Mouse (Mus musculus) frontal cortex, postnatal 25 days (tissue): ENCODE measurements around the gene Olfr1339.

ENCODE experiments used
- DNase-seq, 2 experiments: peaks; one replicate each; pipeline ENCODE4 v3.0.0; 2022; ENCODE audit warnings: low spot score in 2 of 2

Olfr1339 gene

DNA sequence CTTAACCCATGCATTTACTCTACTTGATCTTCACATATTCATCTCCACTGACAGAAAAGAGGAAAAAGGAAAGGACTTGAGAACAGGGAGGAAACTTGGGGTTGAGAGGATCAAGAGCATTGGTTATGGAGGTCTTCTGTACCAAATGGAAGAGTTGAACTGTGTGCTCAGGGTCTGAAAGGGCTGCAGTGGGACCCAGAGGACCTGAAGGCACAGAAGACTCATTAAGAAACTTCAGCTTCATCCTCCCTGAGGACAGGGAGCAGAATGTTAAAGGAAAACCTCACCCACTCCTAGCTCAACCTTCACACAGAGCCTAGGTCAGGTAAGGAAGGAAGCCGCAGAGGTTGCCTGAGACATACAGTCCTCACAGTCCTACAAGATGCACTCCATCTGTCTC, at the start of gene Olfr1339:
Gene Olfr1339 (plus strand): TSS at position 301 of the 400 bp plus-strand sequence.
- no peak for DNase-seq

GRCm38 (mm10) chr4:118687086-118687485, 44.9 kb upstream of the Olfr1339 start:
- no peak for DNase-seq

DNA sequence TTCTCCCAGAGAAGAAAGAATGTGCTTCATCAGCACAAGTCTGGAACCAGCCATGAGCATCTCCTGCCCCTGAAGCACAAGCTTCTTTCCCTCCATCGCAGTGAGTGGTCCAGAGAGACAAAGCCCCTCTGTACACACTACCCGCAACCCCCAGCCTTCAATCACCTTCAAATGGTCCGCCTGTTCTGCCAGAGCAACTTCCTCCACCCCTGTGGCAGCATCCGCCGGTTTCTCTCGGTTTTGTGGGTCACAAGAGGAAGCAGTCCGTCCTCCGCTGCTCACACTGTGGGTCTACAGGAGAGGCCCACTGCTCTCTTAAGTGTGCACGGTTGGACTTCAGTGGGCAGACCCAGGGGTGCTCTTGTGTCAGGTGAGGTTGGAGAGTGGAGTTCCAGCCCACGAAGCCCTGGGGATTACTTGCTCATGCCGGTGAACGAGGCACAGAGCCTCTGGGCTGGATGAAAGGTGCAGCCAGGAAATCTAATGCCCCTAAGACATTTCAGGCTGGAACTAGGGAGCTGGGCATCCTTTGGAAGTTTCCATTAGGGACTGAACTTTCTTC, 39.5 kb upstream of the Olfr1339 start, which contains the start of gene Olfr1342:
Gene Olfr1342 (minus strand): TSS at position 345 of the 562 bp plus-strand sequence.
- no peak for DNase-seq

DNA sequence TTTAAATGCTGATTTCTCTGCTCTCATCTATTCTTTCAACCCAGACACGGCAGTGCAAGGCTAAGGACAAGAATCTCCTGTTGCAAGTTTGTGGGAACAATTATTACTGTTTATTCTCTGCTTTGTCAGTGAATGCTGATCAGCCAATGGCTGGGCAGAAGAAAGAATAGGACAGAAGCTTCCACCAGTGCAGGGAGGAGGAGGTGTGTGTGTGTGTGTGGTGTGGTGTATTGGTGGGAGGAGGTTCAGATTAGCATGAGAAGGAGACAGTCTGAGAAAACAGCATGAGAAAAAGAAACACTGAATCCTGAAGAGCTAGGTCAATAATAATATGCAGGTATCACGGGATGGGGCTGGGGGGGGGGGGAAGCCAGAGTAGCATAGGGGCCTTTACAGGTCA, 38.2 kb upstream of the Olfr1339 start:
- no peak for DNase-seq

DNA sequence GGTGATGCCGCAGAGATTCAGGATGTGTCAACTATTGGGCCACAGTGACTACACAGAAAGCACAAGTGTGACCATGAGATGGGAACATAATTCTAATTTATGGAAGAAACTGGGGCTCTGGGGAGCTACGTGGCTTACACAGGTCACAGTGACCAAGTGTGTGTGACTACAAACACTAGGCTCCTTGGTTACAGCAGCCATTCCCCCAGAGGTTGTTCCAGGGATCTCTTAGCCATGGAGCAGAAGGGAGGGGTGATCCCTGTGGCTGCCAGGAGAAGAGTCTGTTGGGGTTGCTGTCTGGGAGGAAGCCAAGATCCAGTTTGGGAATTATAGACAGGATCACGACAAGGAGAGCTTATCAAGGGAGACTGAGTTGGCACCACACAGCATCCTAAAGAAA, 28.8 kb upstream of the Olfr1339 start, which contains the start of gene Olfr1341:
Gene Olfr1341 (plus strand): TSS at position 301 of the 400 bp plus-strand sequence.
- DNase-seq = no peak

GRCm38 (mm10) chr4:118708086-118708485, 23.9 kb upstream of the Olfr1339 start:
- no peak for DNase-seq

- no peak for DNase-seq
Measured at GRCm38 (mm10) chr4:118711656-118712055, 20.3 kb upstream of the Olfr1339 start.

- DNase-seq = no peak
Measured at GRCm38 (mm10) chr4:118719838-118720237, 12.1 kb upstream of the Olfr1339 start, which contains the start of gene Olfr1340. Gene Olfr1340 (plus strand): TSS chr4:118720138.

GRCm38 (mm10) chr4:118721742-118722483, 10.1 kb upstream of the Olfr1339 start:
- no peak for DNase-seq

DNA sequence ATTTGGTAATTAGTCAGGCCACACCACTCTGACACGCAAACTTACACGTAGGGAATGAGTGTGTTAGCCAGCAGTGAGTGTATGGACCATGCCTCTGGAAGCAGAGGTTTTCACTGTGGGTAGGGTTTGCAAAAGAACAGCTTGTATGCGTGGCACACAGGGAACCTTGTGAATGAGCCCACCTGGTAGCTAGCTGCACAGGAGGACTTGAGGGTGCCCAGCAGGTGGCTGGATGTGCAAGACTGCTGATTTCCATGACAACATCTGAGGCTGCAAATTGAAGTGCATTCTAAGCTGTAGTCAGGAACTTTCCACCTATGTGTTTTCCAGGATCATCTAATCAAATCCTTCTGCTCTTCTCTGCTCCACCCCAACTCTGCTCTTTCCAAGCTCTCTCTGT, 7.6 kb downstream of the Olfr1339 start:
- no peak for DNase-seq

DNA sequence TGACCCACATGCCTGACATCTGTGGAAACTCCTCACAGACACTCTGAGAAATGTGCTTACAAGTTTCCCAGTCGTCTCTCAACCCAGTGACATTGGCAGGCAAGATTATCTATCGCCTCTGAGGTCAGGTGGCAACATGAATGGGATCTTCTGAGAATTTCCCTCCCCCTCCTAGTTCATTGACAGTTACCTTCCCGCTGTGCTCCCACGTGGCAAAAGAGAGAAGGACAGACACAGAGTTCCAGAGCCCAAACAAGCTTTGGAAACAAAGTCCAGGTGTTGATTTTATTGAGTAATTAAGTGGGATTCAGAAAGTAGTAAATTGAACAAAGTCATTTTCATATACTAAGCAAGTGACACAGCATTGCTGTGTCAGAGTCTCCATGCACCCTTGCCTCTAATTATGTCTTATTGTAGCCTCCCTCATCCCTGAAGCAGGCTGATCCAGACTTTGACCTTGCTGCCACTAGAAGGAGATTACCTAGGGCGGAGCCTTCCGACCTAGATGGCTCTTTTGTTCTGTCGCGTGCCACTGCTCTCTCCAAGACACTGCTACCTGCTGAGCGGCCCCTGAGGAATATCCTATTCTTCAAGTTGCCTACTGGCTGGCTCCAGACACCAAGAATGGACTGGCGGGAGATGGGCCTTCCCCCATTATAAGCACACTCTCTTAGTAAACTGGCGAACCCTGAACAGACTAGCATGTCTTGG, 9.2 kb downstream of the Olfr1339 start:
- no peak for DNase-seq

- DNase-seq = no peak
Measured at GRCm38 (mm10) chr4:118741881-118742280, 9.9 kb downstream of the Olfr1339 start.

- no peak for DNase-seq
Measured at GRCm38 (mm10) chr4:118758637-118759036, 26.7 kb downstream of the Olfr1339 start, which contains the start of gene Olfr1338. Gene Olfr1338 (minus strand): TSS chr4:118758737.

DNA sequence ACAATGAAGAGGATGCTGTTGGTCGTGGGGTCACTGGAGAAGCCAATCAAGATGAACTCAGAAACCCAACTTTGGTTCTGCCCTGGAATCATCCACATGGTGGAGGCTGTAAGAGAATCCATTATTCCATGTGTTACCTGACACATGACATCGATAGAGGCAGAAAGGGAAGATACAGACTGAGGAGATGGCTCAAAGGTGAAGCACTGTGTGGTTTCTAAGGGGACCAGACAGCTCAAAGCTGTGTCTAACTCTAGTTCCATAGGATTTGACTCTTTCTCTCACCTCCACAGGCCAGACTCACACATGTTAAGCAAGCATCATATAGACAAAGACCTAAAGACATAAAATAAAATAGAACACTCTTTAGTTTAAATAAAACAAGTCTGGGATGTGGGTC, 50.5 kb downstream of the Olfr1339 start, which contains the start of gene Olfr1337:
Gene Olfr1337 (minus strand): TSS at position 101 of the 400 bp plus-strand sequence.
- no peak for DNase-seq
